Mouse (Mus musculus): ENCODE measurements at regions not wholly inside any gene's neighbourhood (a gene's known extent, or its start where the extent isn't known, plus 50 kb on each side); places are given as distances from the start of the nearest gene placed in this dataset.

DNA sequence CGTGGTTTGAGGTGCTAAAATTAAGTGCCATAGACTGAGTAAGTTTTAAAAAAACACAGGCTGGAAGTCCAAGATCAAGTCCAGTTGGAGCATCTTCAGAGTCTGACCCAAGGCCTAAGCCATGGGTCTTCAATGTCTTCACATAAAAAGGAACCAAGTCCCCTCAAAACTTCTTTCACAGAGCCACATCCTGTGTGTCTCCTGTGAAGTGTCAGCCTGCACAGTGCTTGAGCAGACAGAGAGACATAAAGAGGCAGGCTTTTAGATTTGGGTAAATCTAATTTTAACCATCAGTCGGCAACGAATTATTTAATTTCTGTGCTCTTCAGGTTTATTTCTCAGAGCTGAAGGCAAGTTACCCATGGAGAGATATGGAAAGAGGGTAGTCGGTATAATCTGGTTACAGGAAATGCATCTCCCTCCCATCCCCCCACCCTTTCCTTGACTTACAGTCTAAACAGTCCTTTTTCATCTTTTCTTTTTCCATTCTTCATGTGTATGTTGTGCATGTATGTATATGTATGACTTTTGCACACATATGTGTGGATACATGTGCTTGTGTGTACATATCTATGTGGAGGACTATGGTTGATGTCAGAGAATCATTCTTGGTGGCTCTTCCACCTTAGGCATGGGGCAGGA, 75.1 kb upstream of the Cxcr4 start:
- TF ChIP-seq UBTF (IDR thresholded peaks at IDR 0.05; ENCODE audit: low read depth, low read length) (no peak), POLR2A (IDR thresholded peaks at IDR 0.05; ENCODE audit: low read depth, low read length) (no peak), EP300 (IDR thresholded peaks at IDR 0.05; ENCODE audit: low read length) (no peak), CTCF (conservative IDR thresholded peaks at IDR 0.05 in 1 of 2, IDR thresholded peaks at IDR 0.05 in 1 of 2; ENCODE audit: low read depth in 2 of 2, low read length in 2 of 2) (no peak), CHD2 (IDR thresholded peaks at IDR 0.05; ENCODE audit: low read length) (no peak), KAT2A (IDR thresholded peaks at IDR 0.05; ENCODE audit: insufficient replicate concordance, low read length) (no peak), USF1 (IDR thresholded peaks at IDR 0.05; ENCODE audit: low read depth, low read length) (no peak), TCF12 (IDR thresholded peaks at IDR 0.05; ENCODE audit: low read depth, low read length) (no peak), ZC3H11A (IDR thresholded peaks at IDR 0.05; ENCODE audit: low read depth, low read length) (no peak), NRF1 (IDR thresholded peaks at IDR 0.05; ENCODE audit: low read depth, low read length) (no peak), NELFE (IDR thresholded peaks at IDR 0.05; ENCODE audit: low read depth, low read length) (no peak), MAX (IDR thresholded peaks at IDR 0.05; ENCODE audit: low read length) (no peak), JUND (conservative IDR thresholded peaks at IDR 0.05; ENCODE audit: low read depth, low read length) (no peak)

Data from CH12.LX (cell line).